Mouse (Mus musculus) brain, embryonic 14.5 days (tissue): ENCODE data around the gene Arl6ip4.

ENCODE experiments used
- CTCF ChIP-seq: fragments of 200-500 bp; IDR thresholded peaks from 2 replicates; pipeline ENCODE4 v1.5.1; 2012; ENCODE audit warnings: inconsistent platforms, mild to moderate bottlenecking, moderate library complexity, borderline replicate concordance; ENCODE audit not compliant: insufficient read depth, insufficient read length; ENCODE audit errors: extremely low read depth
- POLR2A ChIP-seq: fragments of 200-500 bp; IDR thresholded peaks from 2 replicates; pipeline ENCODE4 v1.6.1; 2012; ENCODE audit warnings: mild to moderate bottlenecking, inconsistent platforms, borderline replicate concordance; ENCODE audit not compliant: poor library complexity, insufficient read depth, insufficient read length, severe bottlenecking; ENCODE audit errors: extremely low read depth

DNA sequence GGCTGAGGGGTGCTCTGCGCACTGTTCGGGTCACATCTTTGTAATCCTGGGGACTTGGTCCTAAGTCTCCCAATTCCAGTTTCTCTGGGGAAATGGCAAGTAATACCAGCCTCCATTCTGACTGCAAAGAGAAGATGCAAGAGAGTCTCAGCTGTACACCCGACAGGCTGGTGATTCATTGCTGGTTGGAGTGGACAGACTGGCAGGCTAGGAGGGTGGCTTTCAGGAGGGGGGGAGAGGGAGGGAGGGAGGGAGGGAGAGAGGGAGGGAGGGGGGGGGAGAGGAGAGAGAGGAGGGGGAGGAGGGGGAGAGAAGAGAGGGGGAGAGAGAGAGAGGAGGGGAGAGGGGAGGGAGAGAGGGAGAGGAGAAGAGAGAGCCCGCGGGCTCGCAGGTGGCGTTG lies 358 bp upstream of the Arl6ip4 start:
- TF ChIP-seq POLR2A (no peak), CTCF (no peak)
